9 mouse cellular contexts compared by ENCODE assay signal in genomic region chr12:52868000-52868624, GRCm38 (mm10).
DNase-seq lines count a peak whose midpoint lies in the region; ATAC-seq and TF ChIP-seq lines count a peak whose summit lies in the region.
"Had no signal": no experiment of that assay in that cellular context is flagged by ENCODE, and none has a peak within 500 bp of the region (broad histone marks: within the 10 kb centered on the region; RNA-seq: fewer than 3 reads in every experiment).

No protein-coding gene starts in this region.

- intact Hi-C loops in left cerebral cortex, postnatal 25 days (cut with DNase I): no loop called here

- peaks cover 6% of the 10 kb centered on the region; the same call in 1 of the 2 replicates for H3K4me1 ChIP-seq in hindbrain, embryonic 15.5 days (replicated peaks)
- no peaks in the 10 kb centered on the region for H3K4me1 ChIP-seq in hindbrain, postnatal 0 days (ENCODE audit: insufficient read depth, low read length)
- peaks cover 5% of the 10 kb centered on the region; the same call in 1 of the 2 replicates for H3K4me1 ChIP-seq in embryonic fibroblast, embryonic 13.5 days (ENCODE audit: control insufficient read depth, insufficient read depth, low read length)
- H3K4me1 ChIP-seq in intestine, embryonic 14.5 days (replicated peaks; ENCODE audit: control insufficient read depth, insufficient read depth, low read length): peaks cover 7% of the 10 kb centered on the region; the same call in 1 of the 2 replicates
- no peaks in the 10 kb centered on the region for H3K4me1 ChIP-seq in thymus, adult 2 months (replicated peaks; ENCODE audit: control insufficient read depth, insufficient read depth, low read length)

- H3K9ac ChIP-seq in hindbrain, embryonic 15.5 days: no peak overlapping the region
- no peak overlapping the region for H3K9ac ChIP-seq in hindbrain, postnatal 0 days (replicated peaks; ENCODE audit: low read length)
- H3K9ac ChIP-seq in intestine, embryonic 14.5 days (ENCODE audit: low read length): no peak overlapping the region

- ATAC-seq in hindbrain, embryonic 15.5 days (ENCODE audit: low FRiP score, low read depth): 0 out of 2 replicates have a peak, but pooled peaks have one; percentile 42
- no peak for ATAC-seq in hindbrain, postnatal 0 days
- no peak for ATAC-seq in intestine, embryonic 14.5 days (replicated peaks; ENCODE audit: low FRiP score, low TSS enrichment, low read depth)
- ATAC-seq in erythroblast, adult 5-6 weeks (replicated peaks; ENCODE audit: low FRiP score, poor library complexity, severe bottlenecking): no peak
- ATAC-seq: forebrain, embryonic 16.5 days had no signal

- no peak for TF ChIP-seq POLR2A in embryonic fibroblast, embryonic 13.5 days (IDR thresholded peaks at IDR 0.05; ENCODE audit: low read depth, low read length)
- TF ChIP-seq POLR2A in thymus, adult 2 months (IDR thresholded peaks at IDR 0.05; ENCODE audit: control insufficient read depth, extremely low read depth, insufficient read depth, low read length, poor library complexity): no peak

- H3K27ac ChIP-seq in hindbrain, embryonic 15.5 days (replicated peaks): no peak overlapping the region
- H3K27ac ChIP-seq in hindbrain, postnatal 0 days: no peak overlapping the region
- H3K27ac ChIP-seq in embryonic fibroblast, embryonic 13.5 days (ENCODE audit: insufficient read depth, low read length): peak overlapping the region; percentile 70
- peak overlapping the region; percentile 40 for H3K27ac ChIP-seq in intestine, embryonic 14.5 days (ENCODE audit: low read depth)
- no peak overlapping the region for H3K27ac ChIP-seq in thymus, adult 2 months (ENCODE audit: control insufficient read depth, insufficient read depth, low read length)

- no peaks in the 10 kb centered on the region for H3K27me3 ChIP-seq in hindbrain, embryonic 15.5 days
- H3K27me3 ChIP-seq in hindbrain, postnatal 0 days (ENCODE audit: insufficient read depth, low read length): no peaks in the 10 kb centered on the region
- no peaks in the 10 kb centered on the region for H3K27me3 ChIP-seq in intestine, embryonic 14.5 days (replicated peaks; ENCODE audit: control insufficient read depth, insufficient read depth, low read length)
- H3K27me3 ChIP-seq in thymus, adult 2 months (ENCODE audit: control insufficient read depth, insufficient read depth, low read length): no peaks in the 10 kb centered on the region

- H3K9me3 ChIP-seq in hindbrain, embryonic 15.5 days: no peaks in the 10 kb centered on the region
- H3K9me3 ChIP-seq in hindbrain, postnatal 0 days (ENCODE audit: low read length): no peaks in the 10 kb centered on the region
- peaks cover 7% of the 10 kb centered on the region; the same call in 1 of the 2 replicates for H3K9me3 ChIP-seq in intestine, embryonic 14.5 days (ENCODE audit: control insufficient read depth, low read length)

- H3K4me2 ChIP-seq in hindbrain, embryonic 15.5 days: no peak overlapping the region
- no peak overlapping the region for H3K4me2 ChIP-seq in hindbrain, postnatal 0 days (ENCODE audit: low read depth, low read length)
- H3K4me2 ChIP-seq in intestine, embryonic 14.5 days (ENCODE audit: low read length): peak overlapping the region; percentile 23

- no peak for DNase-seq in hindbrain, postnatal 0 days (ENCODE audit: low spot score)
- no peak for DNase-seq in intestine, embryonic 14.5 days (ENCODE audit: low spot score)
- peak; percentile 19 for DNase-seq in lung, postnatal 25 days (ENCODE audit: low spot score)
- no peak for DNase-seq in thymus, adult 2 months
- no peak for DNase-seq in left cerebral cortex, postnatal 25 days (ENCODE audit: low spot score in 2 of 2)

- WGBS in hindbrain, embryonic 15.5 days: 30% methylated on average over 8 of the region's 8 CpGs
- WGBS in hindbrain, postnatal 0 days: 29% methylated on average over 8 of the region's 8 CpGs
- 21% methylated on average over 8 of the region's 8 CpGs for WGBS in intestine, embryonic 14.5 days
- 78% methylated on average over 8 of the region's 8 CpGs for WGBS in thymus, adult 2 months

- no peak for TF ChIP-seq CTCF in hindbrain, postnatal 0 days (IDR thresholded peaks at IDR 0.05; ENCODE audit: low read depth)
- TF ChIP-seq CTCF in embryonic fibroblast, embryonic 13.5 days (IDR thresholded peaks at IDR 0.05; ENCODE audit: borderline replicate concordance, insufficient read depth, low read length): no peak
- no peak for TF ChIP-seq CTCF in thymus, adult 2 months (IDR thresholded peaks at IDR 0.05; ENCODE audit: borderline replicate concordance, control insufficient read depth, extremely low read depth, insufficient read depth, low read length, poor library complexity)

- H3K36me3 ChIP-seq in hindbrain, embryonic 15.5 days: no peaks in the 10 kb centered on the region
- H3K36me3 ChIP-seq in hindbrain, postnatal 0 days (ENCODE audit: insufficient read depth, low read length): no peaks in the 10 kb centered on the region
- H3K36me3 ChIP-seq in intestine, embryonic 14.5 days (ENCODE audit: control insufficient read depth, insufficient read depth, low read length): no peaks in the 10 kb centered on the region
- H3K36me3 ChIP-seq in thymus, adult 2 months (ENCODE audit: control insufficient read depth, insufficient read depth, low read length): no peaks in the 10 kb centered on the region

- H3K4me3 ChIP-seq in hindbrain, embryonic 15.5 days: no peak overlapping the region
- no peak overlapping the region for H3K4me3 ChIP-seq in hindbrain, postnatal 0 days (ENCODE audit: low read length)
- no peak overlapping the region for H3K4me3 ChIP-seq in embryonic fibroblast, embryonic 13.5 days (ENCODE audit: insufficient read depth, low read length)
- no peak overlapping the region for H3K4me3 ChIP-seq in intestine, embryonic 14.5 days (ENCODE audit: low read depth, low read length)
- H3K4me3 ChIP-seq in thymus, adult 2 months (ENCODE audit: control insufficient read depth, insufficient read depth, low read length): no peak overlapping the region

Comparison
In these comparisons a context has a peak if more than half of its experiments do, and no peak if none do; other contexts are left out.
1. H3K27ac ChIP-seq: peak in embryonic fibroblast, embryonic 13.5 days (single experiment) and intestine, embryonic 14.5 days (single experiment); none in hindbrain, embryonic 15.5 days (single experiment), hindbrain, postnatal 0 days (single experiment) and thymus, adult 2 months (single experiment).